Mouse (Mus musculus): ENCODE results near the gene Srsf6. TPM values are rescaled to one million over a fixed set of nuclear protein-coding genes. Genes with fewer than 3 reads are reported as not detected.
A peak's percentile ranks its signal among the peaks of the same experiment; 100 is the strongest.
"Not testable (repeated sequence)": the region's sequence is repeated elsewhere in the genome, so short reads cannot be mapped to it uniquely, and the experiment has no call there.

The Srsf6 gene
- 212 and 238 TPM in 2 replicates for polyA plus RNA-seq (2015; fragmentation: Nextera tagmentation; extraction: Ambion mirVana)

DNA sequence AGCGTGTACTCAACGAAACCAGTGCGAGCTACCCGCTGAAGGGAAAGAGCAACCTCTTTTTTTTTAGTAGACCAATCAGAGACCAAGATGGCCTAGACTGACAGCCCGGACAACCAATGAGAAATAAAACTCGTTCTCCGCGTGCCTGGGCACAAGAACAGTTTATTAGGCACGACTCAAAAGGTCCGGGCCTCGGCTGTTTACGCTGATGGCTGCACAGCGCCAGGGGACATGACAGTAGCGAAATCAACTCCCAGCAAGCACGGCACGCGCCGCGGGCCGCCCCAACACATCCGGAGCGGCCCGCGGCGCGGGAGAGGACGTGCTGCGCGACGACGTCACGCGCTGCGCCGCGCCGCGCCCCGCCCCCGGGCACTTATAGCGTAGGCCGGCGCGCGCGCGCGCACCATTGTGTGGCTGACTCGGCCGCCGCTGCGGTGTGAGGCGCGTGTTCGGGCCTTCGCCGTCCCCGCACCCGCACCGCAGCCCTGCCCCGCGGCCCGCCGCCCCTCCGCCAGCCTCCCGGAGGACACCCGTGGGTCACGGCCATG is at the start of gene Srsf6:
Srsf6 (plus strand) TSS at position 406 of the 551 bp plus-strand sequence.
- Histone ChIP-seq H3K9ac (peak within 1 kb of the TSS; percentile 100), H3K36me3 (ENCODE audit: poor library complexity, severe bottlenecking) (peaks cover 31% of the 10 kb centered on the region), H3K4me2 (peak within 1 kb of the TSS; percentile 79), H3K4me1 (peaks cover 16% of the 10 kb centered on the region), H3K27me3 (no peaks in the 10 kb centered on the region), H3K4me3 (peak within 1 kb of the TSS; percentile 86), H3K9me3 (replicated peaks) (no peaks in the 10 kb centered on the region), H3K27ac (peak within 1 kb of the TSS; percentile 97)
- WGBS = under 1% methylated on average over 43 of the region's 68 CpGs
- peak; percentile 93 for ATAC-seq

DNA sequence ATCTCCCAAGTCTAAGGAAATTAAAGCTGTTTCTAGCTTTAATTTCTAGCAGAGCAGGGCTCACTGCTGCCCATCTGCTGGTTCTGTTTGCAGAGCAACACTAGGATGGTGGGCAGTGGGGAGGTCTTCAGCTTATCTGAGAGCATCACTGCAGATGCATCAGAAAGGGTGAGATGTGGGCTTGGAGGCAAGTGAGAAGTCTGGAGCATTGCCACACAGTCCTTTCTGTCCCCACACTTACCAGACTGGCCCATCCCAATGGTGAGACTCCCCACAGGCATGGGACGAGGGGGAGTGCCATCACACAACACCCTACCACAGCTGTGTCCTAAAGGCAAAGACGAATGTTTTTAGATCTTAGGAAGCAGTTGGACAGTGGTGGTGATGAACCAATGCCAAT is 47.2 kb upstream of the Srsf6 start:
- no peak overlapping the region for H3K9ac ChIP-seq
- no peaks in the 10 kb centered on the region for H3K36me3 ChIP-seq (ENCODE audit: poor library complexity, severe bottlenecking)
- H3K27ac ChIP-seq = no peak overlapping the region
- H3K4me2 ChIP-seq = no peak overlapping the region
- WGBS = 73% methylated on average over 2 of the region's 2 CpGs
- H3K4me1 ChIP-seq = no peaks in the 10 kb centered on the region
- H3K4me3 ChIP-seq = no peak overlapping the region
- H3K27me3 ChIP-seq = no peaks in the 10 kb centered on the region
- no peaks in the 10 kb centered on the region for H3K9me3 ChIP-seq (replicated peaks)
- no peak for ATAC-seq

DNA sequence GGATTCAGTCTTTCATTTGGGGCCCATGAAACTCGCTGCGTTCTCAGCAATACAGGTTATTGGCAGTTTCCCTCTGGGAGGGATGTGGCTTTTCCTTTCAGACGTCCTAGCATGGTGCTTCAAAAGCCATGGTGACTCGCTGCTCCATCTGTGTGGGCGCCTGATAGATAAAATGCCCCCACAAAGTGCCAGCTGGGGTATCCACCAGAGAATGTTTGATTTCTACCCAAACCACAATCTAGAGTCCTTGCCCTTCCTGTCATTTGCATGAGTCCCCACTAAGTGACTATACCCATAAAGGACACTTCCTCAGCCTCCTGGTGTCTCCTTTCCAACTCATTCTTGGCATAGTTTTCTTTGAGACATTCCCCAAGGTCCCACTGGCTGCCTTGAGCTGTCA is 44.2 kb upstream of the Srsf6 start:
- H3K27ac ChIP-seq = no peak overlapping the region
- H3K4me3 ChIP-seq = no peak overlapping the region
- H3K4me2 ChIP-seq = no peak overlapping the region
- ATAC-seq = no peak
- H3K9me3 ChIP-seq (replicated peaks) = no peaks in the 10 kb centered on the region
- no peaks in the 10 kb centered on the region for H3K36me3 ChIP-seq (ENCODE audit: poor library complexity, severe bottlenecking)
- no peaks in the 10 kb centered on the region for H3K27me3 ChIP-seq
- H3K9ac ChIP-seq = no peak overlapping the region
- H3K4me1 ChIP-seq = no peaks in the 10 kb centered on the region
- 81% methylated on average over 5 of the region's 5 CpGs for WGBS

DNA sequence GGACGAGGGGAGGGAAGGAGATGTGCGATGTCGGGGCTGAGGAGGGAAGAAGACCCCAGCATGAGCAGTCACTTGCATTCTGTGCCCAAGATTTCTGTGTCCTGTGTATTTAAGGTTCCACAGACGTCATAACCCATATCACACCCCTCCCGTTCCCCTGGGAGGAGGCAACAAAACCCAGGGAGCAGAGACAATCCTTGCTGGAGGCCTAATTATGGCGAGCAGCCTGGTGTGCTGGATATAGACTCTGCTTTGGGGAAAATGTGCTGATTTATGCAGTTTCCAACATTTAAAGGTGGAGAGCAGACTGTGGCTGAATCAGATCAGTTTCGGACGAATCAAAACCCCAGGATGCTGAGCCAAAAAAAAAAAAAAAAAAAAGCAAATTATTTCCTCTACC is 42.7 kb upstream of the Srsf6 start:
- WGBS = 80% methylated on average over 8 of the region's 8 CpGs
- no peak overlapping the region for H3K4me2 ChIP-seq
- no peaks in the 10 kb centered on the region for H3K27me3 ChIP-seq
- H3K4me3 ChIP-seq = no peak overlapping the region
- H3K4me1 ChIP-seq = no peaks in the 10 kb centered on the region
- H3K9me3 ChIP-seq (replicated peaks) = no peaks in the 10 kb centered on the region
- no peak for ATAC-seq
- no peak overlapping the region for H3K9ac ChIP-seq
- no peaks in the 10 kb centered on the region for H3K36me3 ChIP-seq (ENCODE audit: poor library complexity, severe bottlenecking)
- H3K27ac ChIP-seq = no peak overlapping the region

DNA sequence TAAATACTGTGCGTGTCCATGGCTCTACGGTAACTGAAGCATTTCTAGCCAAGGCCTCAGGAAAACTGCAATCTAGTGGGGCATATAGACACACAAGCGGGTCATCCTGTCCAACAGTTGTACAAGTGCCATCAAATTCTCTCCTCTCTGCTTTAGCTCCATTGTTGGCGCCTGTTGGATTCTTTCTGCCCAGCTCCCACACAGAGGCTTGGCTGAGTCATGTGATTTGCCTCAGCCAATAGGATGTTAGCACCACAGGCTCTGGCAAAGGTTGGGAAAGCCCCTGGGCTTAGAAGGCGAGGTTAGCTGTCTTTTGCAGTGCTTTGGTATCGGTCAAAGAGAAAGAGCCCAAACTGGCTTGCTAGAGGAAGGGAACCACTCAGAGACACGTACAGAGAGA is 42.1 kb upstream of the Srsf6 start:
- WGBS = 68% methylated on average over 7 of the region's 7 CpGs
- H3K9me3 ChIP-seq (replicated peaks) = no peaks in the 10 kb centered on the region
- H3K27ac ChIP-seq = no peak overlapping the region
- no peak overlapping the region for H3K4me3 ChIP-seq
- H3K4me1 ChIP-seq = no peaks in the 10 kb centered on the region
- H3K9ac ChIP-seq = no peak overlapping the region
- ATAC-seq = no peak
- no peak overlapping the region for H3K4me2 ChIP-seq
- no peaks in the 10 kb centered on the region for H3K36me3 ChIP-seq (ENCODE audit: poor library complexity, severe bottlenecking)
- no peaks in the 10 kb centered on the region for H3K27me3 ChIP-seq

DNA sequence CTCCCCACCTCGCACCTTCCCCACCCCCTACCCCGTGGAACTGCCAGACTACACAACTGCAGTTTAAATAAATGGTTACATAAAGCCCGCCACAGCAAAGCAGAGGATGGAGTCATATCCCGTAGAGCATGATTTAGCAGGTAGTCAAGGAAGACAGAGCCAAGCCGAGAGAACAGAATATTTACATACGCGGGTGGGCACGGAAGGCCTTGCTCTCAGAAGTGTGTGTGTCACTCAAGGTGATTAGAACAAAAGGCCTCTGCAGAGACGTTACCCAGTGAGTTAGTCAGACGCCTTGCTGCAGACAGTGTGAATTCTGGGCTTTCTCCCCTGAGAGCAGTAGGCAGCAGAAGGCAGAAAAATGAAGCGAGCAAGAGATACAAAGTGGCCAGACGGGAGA is 41.6 kb upstream of the Srsf6 start:
- Histone ChIP-seq H3K36me3 (ENCODE audit: poor library complexity, severe bottlenecking) (no peaks in the 10 kb centered on the region), H3K4me2 (no peak overlapping the region), H3K4me1 (no peaks in the 10 kb centered on the region), H3K9ac (no peak overlapping the region), H3K4me3 (no peak overlapping the region), H3K27me3 (no peaks in the 10 kb centered on the region), H3K27ac (no peak overlapping the region), H3K9me3 (replicated peaks) (no peaks in the 10 kb centered on the region)
- 81% methylated on average over 12 of the region's 12 CpGs for WGBS
- ATAC-seq = no peak

DNA sequence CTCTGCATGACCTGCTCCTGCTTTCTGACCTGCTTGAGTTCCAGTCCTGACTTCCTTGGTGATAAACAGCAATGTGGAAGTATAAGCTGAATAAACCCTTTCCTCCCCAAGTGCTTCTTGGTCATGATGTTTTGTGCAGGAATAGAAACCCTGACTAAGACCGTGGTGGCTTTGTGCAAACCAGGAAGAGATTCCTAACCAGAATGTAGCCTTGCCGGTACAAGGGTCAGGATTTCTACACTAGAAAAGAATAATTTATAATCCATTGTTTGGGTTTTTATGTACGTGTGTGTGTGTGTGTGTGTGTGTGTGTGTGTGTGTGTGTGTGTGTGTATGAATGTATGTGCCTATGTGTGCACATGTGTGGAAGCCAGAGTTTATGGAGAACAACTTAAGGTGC is 38.3 kb upstream of the Srsf6 start:
- H3K4me2 ChIP-seq; H3K4me1 ChIP-seq; H3K27ac ChIP-seq; H3K9ac ChIP-seq; H3K36me3 ChIP-seq (ENCODE audit: poor library complexity, severe bottlenecking); H3K27me3 ChIP-seq; H3K4me3 ChIP-seq; ATAC-seq; H3K9me3 ChIP-seq (replicated peaks): not testable (repeated sequence)
- 86% methylated on average over 3 of the region's 3 CpGs for WGBS

DNA sequence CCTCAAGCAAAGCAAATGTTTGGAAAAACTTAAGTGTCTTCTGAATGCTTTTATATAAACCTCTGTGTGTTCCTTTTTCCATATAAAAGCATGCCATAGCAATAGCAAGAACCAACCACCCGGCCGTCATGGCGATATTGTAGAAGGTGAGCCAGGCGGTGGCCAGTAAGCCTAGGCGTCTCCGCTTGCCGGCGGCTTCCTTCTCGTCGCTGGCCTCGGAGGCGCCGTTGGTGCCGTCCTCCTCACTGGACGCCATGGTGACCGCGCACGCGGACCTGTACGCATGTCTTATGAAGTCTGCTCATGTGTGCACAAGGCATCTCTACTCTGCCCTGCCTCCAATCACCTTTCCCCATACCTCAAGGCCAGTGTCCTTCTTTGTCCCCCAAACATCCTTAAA is 32.1 kb upstream of the Srsf6 start:
- H3K4me1 ChIP-seq = peaks cover 15% of the 10 kb centered on the region
- not testable (repeated sequence) for H3K4me3 ChIP-seq; H3K9ac ChIP-seq; H3K27ac ChIP-seq; H3K36me3 ChIP-seq (ENCODE audit: poor library complexity, severe bottlenecking); H3K9me3 ChIP-seq (replicated peaks); H3K4me2 ChIP-seq; H3K27me3 ChIP-seq
- 92% methylated on average over 20 of the region's 20 CpGs for WGBS
- peak; percentile 63; the same call in 1 of the 2 replicates for ATAC-seq

DNA sequence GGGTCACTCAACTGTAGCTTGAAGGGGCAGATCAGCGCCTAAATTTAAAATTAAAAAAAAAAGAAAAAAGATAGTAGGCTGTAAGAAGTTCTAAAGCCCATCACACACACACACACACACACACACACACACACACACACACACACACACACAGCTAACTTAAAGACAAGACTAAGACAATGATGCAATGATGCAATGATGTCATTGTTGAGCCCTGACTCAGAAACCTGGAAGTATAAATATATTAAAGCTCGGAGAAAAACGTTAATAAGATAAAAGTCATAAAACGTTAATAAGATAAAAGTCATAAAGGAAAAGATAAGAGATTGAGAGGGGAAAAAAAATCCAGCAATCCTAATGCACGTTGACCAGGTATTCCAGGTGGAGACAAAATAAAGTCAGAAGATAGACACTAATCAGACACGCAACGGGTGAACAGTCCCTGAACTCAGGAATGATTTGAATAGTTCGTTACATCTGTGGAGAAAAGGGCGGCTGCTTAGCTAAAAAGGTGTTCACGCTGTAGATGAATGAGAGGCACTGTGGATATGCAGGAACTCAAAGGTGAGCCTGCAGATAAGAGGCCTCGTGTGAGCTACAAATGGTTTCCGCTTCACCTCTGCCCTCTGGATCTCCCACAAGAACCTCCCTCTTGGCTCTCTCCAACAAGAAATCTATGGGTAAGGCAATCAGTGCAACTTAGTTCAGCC is 31.3 kb upstream of the Srsf6 start:
- no peaks in the 10 kb centered on the region for H3K36me3 ChIP-seq (ENCODE audit: poor library complexity, severe bottlenecking)
- 59% methylated on average over 12 of the region's 12 CpGs for WGBS
- H3K9me3 ChIP-seq (replicated peaks) = no peaks in the 10 kb centered on the region
- no peak for ATAC-seq
- H3K4me1 ChIP-seq = peaks cover 15% of the 10 kb centered on the region
- H3K4me2 ChIP-seq = no peak overlapping the region
- no peak overlapping the region for H3K4me3 ChIP-seq
- H3K27me3 ChIP-seq = no peaks in the 10 kb centered on the region
- H3K27ac ChIP-seq = peak overlapping the region; percentile 48
- H3K9ac ChIP-seq = no peak overlapping the region

DNA sequence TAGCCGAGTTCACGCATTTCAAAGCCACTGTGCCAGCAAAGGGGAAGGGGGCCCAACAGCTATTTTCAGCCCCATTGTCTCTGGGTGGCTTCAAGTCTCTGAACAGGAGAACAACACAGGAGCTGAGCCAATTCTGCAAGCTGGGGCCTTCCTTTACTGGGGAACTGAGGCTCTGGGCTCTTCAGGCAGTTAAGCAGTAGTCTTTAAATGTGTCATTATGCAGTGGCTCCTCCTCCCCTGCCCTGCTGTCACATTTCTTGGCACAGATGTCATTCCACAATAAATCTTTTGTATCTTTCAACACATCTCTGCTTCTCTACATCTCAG is 30.8 kb upstream of the Srsf6 start:
- H3K9ac ChIP-seq = no peak overlapping the region
- H3K9me3 ChIP-seq (replicated peaks) = no peaks in the 10 kb centered on the region
- H3K4me2 ChIP-seq = no peak overlapping the region
- WGBS = 4% methylated on average over 2 of the region's 2 CpGs
- 0 out of 2 replicates have a peak, but pooled peaks have one; percentile 27 for ATAC-seq
- no peaks in the 10 kb centered on the region for H3K27me3 ChIP-seq
- no peaks in the 10 kb centered on the region for H3K36me3 ChIP-seq (ENCODE audit: poor library complexity, severe bottlenecking)
- no peak overlapping the region for H3K4me3 ChIP-seq
- H3K4me1 ChIP-seq = peaks cover 15% of the 10 kb centered on the region
- H3K27ac ChIP-seq = peak overlapping the region; percentile 48

DNA sequence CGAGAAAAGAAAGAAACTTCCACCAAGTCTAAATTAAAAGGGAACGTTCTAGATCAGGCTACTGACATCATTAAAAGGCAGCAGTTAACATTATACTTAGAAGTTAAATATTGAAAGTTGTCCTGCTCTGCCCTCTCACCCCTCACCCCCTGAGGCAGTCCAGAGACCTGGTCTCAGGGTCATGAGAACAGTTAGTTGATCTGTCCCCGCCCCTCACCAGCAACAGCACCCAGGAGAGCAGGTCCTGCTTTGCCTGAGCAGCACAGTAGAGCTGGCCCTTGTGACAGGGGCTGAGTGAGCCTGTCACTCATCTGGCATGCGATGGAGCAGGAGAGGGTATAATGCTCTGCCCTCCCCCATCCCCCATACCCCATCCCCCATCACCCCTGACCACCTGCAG is 25.4 kb upstream of the Srsf6 start:
- Histone ChIP-seq H3K4me1 (peaks cover 1% of the 10 kb centered on the region), H3K4me3 (no peak overlapping the region), H3K9ac (no peak overlapping the region), H3K4me2 (no peak overlapping the region), H3K27ac (no peak overlapping the region), H3K27me3 (0 out of 2 replicates have a peak, but pooled peaks cover 3% of the 10 kb centered on the region), H3K9me3 (replicated peaks) (no peaks in the 10 kb centered on the region), H3K36me3 (ENCODE audit: poor library complexity, severe bottlenecking) (no peaks in the 10 kb centered on the region)
- WGBS = 74% methylated on average over 4 of the region's 4 CpGs
- ATAC-seq = no peak

DNA sequence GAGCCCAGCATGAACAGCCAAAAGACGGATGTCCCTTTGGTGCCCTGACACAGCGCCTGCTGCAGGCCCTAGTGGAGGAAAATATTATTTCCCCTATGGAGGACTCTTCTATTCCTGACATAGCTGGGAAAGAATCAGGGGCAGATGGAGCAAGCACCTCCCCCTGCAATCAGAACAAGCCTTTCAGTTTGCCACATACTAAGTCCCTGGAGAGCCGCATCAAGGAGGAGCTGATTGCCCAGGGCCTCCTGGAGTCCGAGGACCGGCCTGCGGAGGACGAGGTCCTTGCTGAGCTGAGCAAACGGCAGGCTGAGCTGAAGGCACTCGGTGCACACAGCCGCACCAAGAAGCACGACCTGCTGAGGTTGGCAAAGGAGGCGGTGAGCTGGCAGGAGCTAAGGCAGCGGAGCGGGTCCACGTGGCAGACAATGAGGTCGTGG is 23.3 kb upstream of the Srsf6 start:
- 53% methylated on average over 16 of the region's 16 CpGs for WGBS
- H3K4me3 ChIP-seq = no peak overlapping the region
- no peak overlapping the region for H3K27ac ChIP-seq
- peaks cover 4% of the 10 kb centered on the region; the same call in 1 of the 2 replicates for H3K4me1 ChIP-seq
- H3K9me3 ChIP-seq (replicated peaks) = no peaks in the 10 kb centered on the region
- no peak overlapping the region for H3K9ac ChIP-seq
- no peaks in the 10 kb centered on the region for H3K36me3 ChIP-seq (ENCODE audit: poor library complexity, severe bottlenecking)
- ATAC-seq = no peak
- 0 out of 2 replicates have a peak, but pooled peaks cover 3% of the 10 kb centered on the region for H3K27me3 ChIP-seq
- H3K4me2 ChIP-seq = peak overlapping the region; percentile 34

DNA sequence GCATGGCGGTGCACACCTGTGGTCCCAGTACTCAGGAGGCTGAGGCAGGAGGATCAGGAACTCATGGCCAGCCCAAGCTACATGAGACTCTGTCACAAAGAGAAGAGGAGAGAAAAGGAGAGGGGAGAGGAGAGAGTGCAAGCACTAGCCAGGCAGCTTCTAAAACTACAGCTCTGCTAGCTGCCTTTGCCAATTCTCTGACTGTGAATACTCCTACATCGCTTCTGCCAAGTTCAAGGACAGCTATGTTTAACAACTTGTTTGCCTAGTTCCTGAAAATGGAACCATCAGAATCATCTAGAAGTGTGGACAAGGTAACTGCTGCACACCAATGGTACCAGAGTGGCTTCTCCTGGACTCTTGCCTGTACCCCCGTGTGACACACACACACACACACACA is 17.3 kb upstream of the Srsf6 start:
- Histone ChIP-seq H3K9ac (no peak overlapping the region), H3K4me3 (no peak overlapping the region), H3K9me3 (replicated peaks) (no peaks in the 10 kb centered on the region), H3K27me3 (0 out of 2 replicates have a peak, but pooled peaks cover 7% of the 10 kb centered on the region), H3K4me2 (no peak overlapping the region), H3K27ac (no peak overlapping the region), H3K4me1 (peaks cover 4% of the 10 kb centered on the region; the same call in 1 of the 2 replicates), H3K36me3 (ENCODE audit: poor library complexity, severe bottlenecking) (no peaks in the 10 kb centered on the region)
- 76% methylated on average over 3 of the region's 3 CpGs for WGBS
- no peak for ATAC-seq

All from forebrain, embryonic 13.5 days (tissue).